Mouse (Mus musculus): ENCODE data around the gene Dpf1. TPM values are rescaled to one million over a fixed set of nuclear protein-coding genes. Genes with fewer than 3 reads are reported as not detected.

The Dpf1 gene
- polyA plus RNA-seq, 1 experiment = 0.06 TPM

- 91% methylated on average over 7 of the region's 7 CpGs for WGBS
- Histone ChIP-seq H3K4me3 (ENCODE audit: extremely low read depth, insufficient read depth, insufficient read length) (no peak overlapping the region), H3K4me1 (ENCODE audit: control insufficient read depth, insufficient read depth, insufficient read length) (no peaks in the 10 kb centered on the region), H3K36me3 (ENCODE audit: control insufficient read depth, insufficient read depth, low read length) (peaks cover 17% of the 10 kb centered on the region), H3K27ac (ENCODE audit: insufficient read depth, low read length) (no peak overlapping the region), H3K27me3 (ENCODE audit: control insufficient read depth, insufficient read depth, low read length) (no peaks in the 10 kb centered on the region)
- DNase-seq (ENCODE audit: low read depth in 1 of 2, low spot score in 2 of 2) = no peak
- TF ChIP-seq CTCF (IDR thresholded peaks at IDR 0.05; ENCODE audit: extremely low read depth, insufficient read depth, insufficient read length, insufficient replicate concordance) (no peak), POLR2A (IDR thresholded peaks at IDR 0.05; ENCODE audit: low read depth, low read length) (no peak)
These were observed 30.4 kb downstream of the Dpf1 start for GRCm38 (mm10) chr7:29334156-29334555.

GRCm38 (mm10) chr7:29335276-29335675 lies 31.5 kb downstream of the Dpf1 start:
- no peak overlapping the region for H3K27ac ChIP-seq (ENCODE audit: insufficient read depth, low read length)
- no peak overlapping the region for H3K4me3 ChIP-seq (ENCODE audit: extremely low read depth, insufficient read depth, insufficient read length)
- no peaks in the 10 kb centered on the region for H3K27me3 ChIP-seq (ENCODE audit: control insufficient read depth, insufficient read depth, low read length)
- no peaks in the 10 kb centered on the region for H3K4me1 ChIP-seq (ENCODE audit: control insufficient read depth, insufficient read depth, insufficient read length)
- no peak for DNase-seq (ENCODE audit: low read depth in 1 of 2, low spot score in 2 of 2)
- TF ChIP-seq POLR2A (IDR thresholded peaks at IDR 0.05; ENCODE audit: low read depth, low read length) (no peak), CTCF (IDR thresholded peaks at IDR 0.05; ENCODE audit: extremely low read depth, insufficient read depth, insufficient read length, insufficient replicate concordance) (no peak)
- H3K36me3 ChIP-seq (ENCODE audit: control insufficient read depth, insufficient read depth, low read length) = peaks cover 12% of the 10 kb centered on the region

GRCm38 (mm10) chr7:29335841-29336671 lies 32.3 kb downstream of the Dpf1 start:
- Histone ChIP-seq H3K4me1 (ENCODE audit: control insufficient read depth, insufficient read depth, insufficient read length) (no peaks in the 10 kb centered on the region), H3K4me3 (ENCODE audit: extremely low read depth, insufficient read depth, insufficient read length) (no peak overlapping the region), H3K27me3 (ENCODE audit: control insufficient read depth, insufficient read depth, low read length) (no peaks in the 10 kb centered on the region), H3K36me3 (ENCODE audit: control insufficient read depth, insufficient read depth, low read length) (peaks cover 7% of the 10 kb centered on the region), H3K27ac (ENCODE audit: insufficient read depth, low read length) (no peak overlapping the region)
- no peak for DNase-seq (ENCODE audit: low read depth in 1 of 2, low spot score in 2 of 2)
- TF ChIP-seq CTCF (IDR thresholded peaks at IDR 0.05; ENCODE audit: extremely low read depth, insufficient read depth, insufficient read length, insufficient replicate concordance) = no peak
- TF ChIP-seq POLR2A (IDR thresholded peaks at IDR 0.05; ENCODE audit: low read depth, low read length) = no peak
- 94% methylated on average over 6 of the region's 6 CpGs for WGBS

- peaks cover 3% of the 10 kb centered on the region for H3K36me3 ChIP-seq (ENCODE audit: control insufficient read depth, insufficient read depth, low read length)
- TF ChIP-seq POLR2A (IDR thresholded peaks at IDR 0.05; ENCODE audit: low read depth, low read length) (no peak), CTCF (IDR thresholded peaks at IDR 0.05; ENCODE audit: extremely low read depth, insufficient read depth, insufficient read length, insufficient replicate concordance) (peak; percentile 10; the same call in 1 of the 2 replicates)
- no peak for DNase-seq (ENCODE audit: low read depth in 1 of 2, low spot score in 2 of 2)
- no peaks in the 10 kb centered on the region for H3K4me1 ChIP-seq (ENCODE audit: control insufficient read depth, insufficient read depth, insufficient read length)
- no peaks in the 10 kb centered on the region for H3K27me3 ChIP-seq (ENCODE audit: control insufficient read depth, insufficient read depth, low read length)
- H3K4me3 ChIP-seq (ENCODE audit: extremely low read depth, insufficient read depth, insufficient read length) = no peak overlapping the region
- no peak overlapping the region for H3K27ac ChIP-seq (ENCODE audit: insufficient read depth, low read length)
- WGBS = 84% methylated on average over 9 of the region's 9 CpGs
These were observed 33.1 kb downstream of the Dpf1 start for GRCm38 (mm10) chr7:29336795-29337319.

GRCm38 (mm10) chr7:29337766-29338165 lies 34.0 kb downstream of the Dpf1 start:
- H3K27me3 ChIP-seq (ENCODE audit: control insufficient read depth, insufficient read depth, low read length) = no peaks in the 10 kb centered on the region
- no peak overlapping the region for H3K4me3 ChIP-seq (ENCODE audit: extremely low read depth, insufficient read depth, insufficient read length)
- WGBS = 97% methylated on average over 2 of the region's 2 CpGs
- no peak for DNase-seq (ENCODE audit: low read depth in 1 of 2, low spot score in 2 of 2)
- H3K36me3 ChIP-seq (ENCODE audit: control insufficient read depth, insufficient read depth, low read length) = peaks cover 1% of the 10 kb centered on the region
- H3K27ac ChIP-seq (ENCODE audit: insufficient read depth, low read length) = no peak overlapping the region
- no peak for TF ChIP-seq CTCF (IDR thresholded peaks at IDR 0.05; ENCODE audit: extremely low read depth, insufficient read depth, insufficient read length, insufficient replicate concordance)
- TF ChIP-seq POLR2A (IDR thresholded peaks at IDR 0.05; ENCODE audit: low read depth, low read length) = no peak
- no peaks in the 10 kb centered on the region for H3K4me1 ChIP-seq (ENCODE audit: control insufficient read depth, insufficient read depth, insufficient read length)

GRCm38 (mm10) chr7:29338351-29338919 lies 34.7 kb downstream of the Dpf1 start:
- 40% methylated on average over 9 of the region's 9 CpGs for WGBS

More at GRCm38 (mm10) chr7:29338351-29338919, 34.7 kb downstream of the Dpf1 start:
- H3K27me3 ChIP-seq (ENCODE audit: control insufficient read depth, insufficient read depth, low read length) = no peaks in the 10 kb centered on the region
- no peak for DNase-seq (ENCODE audit: low read depth in 1 of 2, low spot score in 2 of 2)
- H3K36me3 ChIP-seq (ENCODE audit: control insufficient read depth, insufficient read depth, low read length) = no peaks in the 10 kb centered on the region; the same call in 1 of the 2 replicates
- no peak overlapping the region for H3K4me3 ChIP-seq (ENCODE audit: extremely low read depth, insufficient read depth, insufficient read length)
- TF ChIP-seq POLR2A (IDR thresholded peaks at IDR 0.05; ENCODE audit: low read depth, low read length) (no peak), CTCF (IDR thresholded peaks at IDR 0.05; ENCODE audit: extremely low read depth, insufficient read depth, insufficient read length, insufficient replicate concordance) (no peak)
- no peak overlapping the region for H3K27ac ChIP-seq (ENCODE audit: insufficient read depth, low read length)
- no peaks in the 10 kb centered on the region for H3K4me1 ChIP-seq (ENCODE audit: control insufficient read depth, insufficient read depth, insufficient read length)

Measured in spleen, adult 2 months (tissue).